Mouse (Mus musculus) thymus, adult 2 months (tissue): ENCODE results near the gene Fbxl3. TPM values are rescaled to one million over a fixed set of nuclear protein-coding genes. Genes with fewer than 3 reads are reported as not detected.

Source experiments
- DNase-seq: peaks from one replicate; pipeline ENCODE4 v3.0.0; 2021
- H3K27ac ChIP-seq: fragments of 200-500 bp; 2 replicates; pipeline ENCODE4 v1.5.1; 2012; ENCODE audit warnings: low read length, control low read depth; ENCODE audit not compliant: control insufficient read depth, insufficient read depth
- H3K27me3 ChIP-seq: fragments of 200-500 bp; 2 replicates; pipeline ENCODE4 v1.6.1; 2012; ENCODE audit warnings: mild to moderate bottlenecking, low read length, moderate library complexity, mixed read lengths; ENCODE audit not compliant: control insufficient read depth, insufficient read depth
- H3K36me3 ChIP-seq: fragments of 200-500 bp; 2 replicates; pipeline ENCODE4 v1.6.1; 2012; ENCODE audit warnings: mild to moderate bottlenecking, low read length, moderate library complexity; ENCODE audit not compliant: control insufficient read depth, insufficient read depth
- H3K4me1 ChIP-seq: fragments of 200-500 bp; replicated peaks from 2 replicates; pipeline ENCODE4 v1.6.1; 2012; ENCODE audit warnings: low read length; ENCODE audit not compliant: control insufficient read depth, insufficient read depth
- H3K4me3 ChIP-seq: fragments of 200-500 bp; 2 replicates; pipeline ENCODE4 v1.5.1; 2012; ENCODE audit warnings: mild to moderate bottlenecking, low read length, control low read depth, moderate library complexity; ENCODE audit not compliant: control insufficient read depth, insufficient read depth
- CTCF ChIP-seq: fragments of 200-500 bp; IDR thresholded peaks from 2 replicates; pipeline ENCODE4 v1.5.1; 2012; ENCODE audit warnings: mild to moderate bottlenecking, control low read depth, low read length, moderate library complexity, borderline replicate concordance; ENCODE audit not compliant: control insufficient read depth, poor library complexity, insufficient read depth; ENCODE audit errors: extremely low read depth
- POLR2A ChIP-seq: fragments of 200-500 bp; IDR thresholded peaks from 2 replicates; pipeline ENCODE4 v1.6.1; 2012; ENCODE audit warnings: mild to moderate bottlenecking, low read length, control low read depth, moderate library complexity; ENCODE audit not compliant: control insufficient read depth, poor library complexity, insufficient read depth; ENCODE audit errors: extremely low read depth
- WGBS: fragments of 180-500 bp; shearing (Covaris S2); methylation state at CpG from one replicate; pipeline ENCODE4 v1.1.7; 2018; 5-methylcytosine and 5-hydroxymethylcytosine counted together
- polyA plus RNA-seq: library from polyadenylated mRNA; depleted of rRNA; stranded (reverse); fragments of >200 nt; gene quantifications from 2 replicates; pipeline ENCODE4 v1.2.3, GENCODE M21; 2012

Fbxl3 gene
- polyA plus RNA-seq, 1 experiment, result 113 TPM

GRCm38 (mm10) chr14:103106301-103106700 is 6.9 kb upstream of the Fbxl3 start:
- 94% methylated on average over 2 of the region's 2 CpGs for WGBS
- Histone ChIP-seq H3K4me1 (no peaks in the 10 kb centered on the region), H3K27me3 (no peaks in the 10 kb centered on the region), H3K36me3 (no peaks in the 10 kb centered on the region), H3K27ac (no peak overlapping the region), H3K4me3 (no peak overlapping the region)
- DNase-seq, result no peak
- TF ChIP-seq CTCF, result no peak
- no peak for TF ChIP-seq POLR2A

DNA sequence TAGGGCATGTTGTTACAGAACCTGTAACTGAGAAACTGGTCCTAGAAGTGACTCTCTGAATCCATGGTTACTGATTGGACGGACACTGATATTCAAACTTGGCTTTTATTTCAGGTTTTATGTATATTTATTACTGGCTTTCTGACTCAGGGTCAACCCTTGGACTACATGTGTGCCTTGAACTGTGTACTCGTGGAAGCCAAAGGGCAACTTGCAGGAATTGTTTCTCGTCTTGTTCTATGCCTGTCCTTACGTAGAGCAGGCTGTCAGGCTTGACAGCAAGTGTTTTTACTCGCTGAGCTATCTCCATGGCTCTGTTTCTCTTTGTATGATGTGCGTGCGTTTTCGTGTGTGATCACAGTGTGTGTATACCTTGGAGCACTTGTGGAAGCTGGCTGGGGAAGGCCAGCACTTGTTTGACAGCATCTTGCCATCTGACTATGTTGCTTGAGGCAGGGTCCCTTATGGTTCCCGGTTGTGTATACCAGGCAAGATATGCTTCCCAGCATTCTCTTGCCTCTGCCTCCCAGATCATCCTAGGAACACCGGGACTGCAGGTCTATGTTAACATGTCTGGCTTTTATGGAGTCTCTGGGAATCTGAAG is 3.5 kb upstream of the Fbxl3 start:
- no peaks in the 10 kb centered on the region for H3K4me1 ChIP-seq
- no peak overlapping the region for H3K27ac ChIP-seq
- WGBS, result 93% methylated on average over 10 of the region's 10 CpGs
- no peak overlapping the region for H3K4me3 ChIP-seq
- no peak for TF ChIP-seq POLR2A
- no peak for TF ChIP-seq CTCF
- no peak for DNase-seq
- no peaks in the 10 kb centered on the region for H3K27me3 ChIP-seq
- H3K36me3 ChIP-seq, result no peaks in the 10 kb centered on the region

- H3K27me3 ChIP-seq, result no peaks in the 10 kb centered on the region
- H3K27ac ChIP-seq, result no peak overlapping the region
- H3K4me1 ChIP-seq, result no peaks in the 10 kb centered on the region
- WGBS, result 71% methylated on average over 6 of the region's 6 CpGs
- TF ChIP-seq POLR2A, result no peak
- TF ChIP-seq CTCF, result no peak
- H3K36me3 ChIP-seq, result no peaks in the 10 kb centered on the region
- no peak for DNase-seq
- no peak overlapping the region for H3K4me3 ChIP-seq
Measured at GRCm38 (mm10) chr14:103102246-103102645, 2.9 kb upstream of the Fbxl3 start.

GRCm38 (mm10) chr14:103101171-103101570 is 1.8 kb upstream of the Fbxl3 start:
- TF ChIP-seq CTCF (no peak), POLR2A (no peak)

GRCm38 (mm10) chr14:103100296-103100695 is 930 bp upstream of the Fbxl3 start:
- DNase-seq, result no peak
- Histone ChIP-seq H3K27me3 (no peaks in the 10 kb centered on the region), H3K4me3 (no peak overlapping the region), H3K27ac (no peak overlapping the region), H3K4me1 (peaks cover 5% of the 10 kb centered on the region), H3K36me3 (peaks cover under 1% of the 10 kb centered on the region; the same call in 1 of the 2 replicates)
- TF ChIP-seq POLR2A (no peak), CTCF (no peak)
- WGBS, result 91% methylated on average over 13 of the region's 13 CpGs

More at GRCm38 (mm10) chr14:103101171-103101570, 1.8 kb upstream of the Fbxl3 start:
- WGBS, result 93% methylated on average over 3 of the region's 3 CpGs
- no peak for DNase-seq
- H3K4me1 ChIP-seq, result peaks cover 3% of the 10 kb centered on the region
- H3K4me3 ChIP-seq, result no peak overlapping the region
- H3K36me3 ChIP-seq, result no peaks in the 10 kb centered on the region
- H3K27ac ChIP-seq, result no peak overlapping the region
- H3K27me3 ChIP-seq, result no peaks in the 10 kb centered on the region

DNA sequence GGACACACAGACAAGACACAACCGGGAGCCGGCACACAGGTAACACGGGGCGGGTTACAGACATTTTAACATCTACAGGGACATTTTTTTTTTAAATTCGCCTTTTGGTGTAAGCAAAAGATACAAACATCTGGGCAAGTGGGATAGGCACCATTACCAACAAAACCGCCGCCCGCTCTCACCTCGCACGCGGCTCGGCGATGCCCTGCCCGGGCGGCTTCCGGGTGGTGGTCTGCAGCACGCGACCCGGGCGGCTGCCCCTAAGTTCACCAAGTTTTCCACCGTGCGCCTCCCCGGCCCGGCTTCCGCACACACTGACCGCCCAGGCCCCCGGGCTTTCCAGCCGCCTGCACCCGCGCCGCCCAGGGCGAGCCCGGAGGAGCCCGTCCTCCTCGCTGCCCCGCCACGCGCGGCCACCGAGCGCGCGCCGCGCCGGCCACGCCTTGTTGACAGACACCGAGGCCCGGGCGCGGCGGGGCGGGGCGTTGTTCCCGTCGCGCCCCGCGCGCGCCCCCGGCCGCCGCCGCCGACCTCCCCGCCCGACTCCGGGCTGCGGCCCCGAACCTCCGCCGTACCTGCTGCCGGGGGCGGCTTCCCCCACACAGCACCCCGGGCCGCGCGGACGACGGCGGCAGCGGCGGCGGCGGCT is 655 bp downstream of the Fbxl3 start:
- DNase-seq, result peak; percentile 81
- H3K4me1 ChIP-seq, result peaks cover 10% of the 10 kb centered on the region
- TF ChIP-seq CTCF, result 0 out of 2 replicates have a peak, but pooled peaks have one; percentile 0
- TF ChIP-seq POLR2A, result peak; percentile 93
- peaks cover 4% of the 10 kb centered on the region; the same call in 1 of the 2 replicates for H3K36me3 ChIP-seq
- peak overlapping the region; percentile 80 for H3K27ac ChIP-seq
- WGBS, result 1% methylated on average over 78 of the region's 86 CpGs
- H3K4me3 ChIP-seq, result peak overlapping the region; percentile 73
- no peaks in the 10 kb centered on the region for H3K27me3 ChIP-seq

DNA sequence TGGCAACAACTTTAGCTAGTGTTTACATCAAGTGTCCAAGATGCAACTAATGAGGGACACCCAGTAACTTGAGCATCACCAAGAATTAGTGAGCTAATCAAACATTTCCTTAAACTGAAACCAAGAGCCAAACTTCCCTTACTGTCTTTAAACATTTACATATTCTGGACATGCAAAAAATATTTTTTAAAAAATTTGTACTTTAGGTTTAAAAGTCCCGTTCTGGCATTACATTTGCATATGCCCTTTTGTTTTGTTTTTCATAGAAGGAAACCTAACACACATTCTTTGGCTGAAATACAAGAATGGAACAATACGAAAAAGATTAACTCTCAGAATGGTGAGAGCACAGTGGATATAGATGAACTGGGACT is 1.2 kb downstream of the Fbxl3 start:
- TF ChIP-seq CTCF, result no peak
- no peak for TF ChIP-seq POLR2A
- H3K4me3 ChIP-seq, result peak overlapping the region; percentile 64
- peaks cover 8% of the 10 kb centered on the region for H3K36me3 ChIP-seq
- H3K27ac ChIP-seq, result peak overlapping the region; percentile 9; the same call in 1 of the 2 replicates
- DNase-seq, result no peak
- no peaks in the 10 kb centered on the region for H3K27me3 ChIP-seq
- WGBS, result 0% methylated on average over 2 of the region's 2 CpGs
- peaks cover 10% of the 10 kb centered on the region for H3K4me1 ChIP-seq
